Comparison of ENCODE assay signal across 8 mouse cellular contexts in the genomic region with DNA sequence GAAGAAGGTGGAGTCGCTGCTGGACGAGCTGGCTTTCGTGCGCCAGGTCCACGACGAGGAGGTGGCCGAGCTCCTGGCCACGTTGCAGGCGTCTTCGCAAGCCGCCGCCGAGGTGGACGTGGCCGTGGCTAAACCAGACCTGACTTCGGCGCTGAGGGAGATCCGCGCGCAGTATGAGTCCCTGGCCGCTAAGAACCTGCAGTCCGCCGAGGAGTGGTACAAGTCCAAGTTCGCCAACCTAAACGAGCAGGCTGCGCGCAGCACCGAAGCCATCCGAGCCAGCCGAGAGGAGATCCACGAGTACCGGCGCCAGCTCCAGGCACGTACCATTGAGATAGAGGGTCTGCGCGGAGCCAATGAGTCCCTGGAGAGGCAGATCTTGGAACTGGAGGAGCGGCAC. TPM values are rescaled to one million over a fixed set of nuclear protein-coding genes. Genes with fewer than 3 reads are reported as not detected.
DNase-seq lines count a peak whose midpoint lies in the region; ATAC-seq lines count a peak whose summit lies in the region.

No protein-coding gene starts in this region.

- H3K27me3 ChIP-seq in heart, embryonic 16.5 days (ENCODE audit: control insufficient read depth, insufficient read depth, low read length), result peaks cover 74% of the 10 kb centered on the region
- H3K27me3 ChIP-seq in forebrain, embryonic 15.5 days, result peaks cover 21% of the 10 kb centered on the region; the same call in 1 of the 2 replicates
- H3K27me3 ChIP-seq in midbrain, embryonic 11.5 days (ENCODE audit: control insufficient read depth, insufficient read depth, low read length), result peaks cover 39% of the 10 kb centered on the region

- no peak for ATAC-seq in heart, embryonic 16.5 days (replicated peaks; ENCODE audit: extremely low read depth, insufficient read depth, low FRiP score)
- peak; percentile 16 for ATAC-seq in forebrain, embryonic 15.5 days (replicated peaks)
- ATAC-seq in midbrain, embryonic 11.5 days (ENCODE audit: low FRiP score), result peak; percentile 6; the same call in 1 of the 2 replicates
- ATAC-seq in erythroblast, adult 5-6 weeks (replicated peaks; ENCODE audit: low FRiP score, poor library complexity, severe bottlenecking), result no peak

- H3K27ac ChIP-seq in heart, embryonic 16.5 days (ENCODE audit: low read length), result no peak overlapping the region
- peak overlapping the region; percentile 93 for H3K27ac ChIP-seq in forebrain, embryonic 15.5 days (replicated peaks)
- H3K27ac ChIP-seq in midbrain, embryonic 11.5 days (ENCODE audit: low read depth, low read length), result peak overlapping the region; percentile 65

- peak overlapping the region; percentile 75 for H3K4me2 ChIP-seq in heart, embryonic 16.5 days (ENCODE audit: low read depth, low read length)
- H3K4me2 ChIP-seq in forebrain, embryonic 15.5 days (replicated peaks), result peak overlapping the region; percentile 80
- H3K4me2 ChIP-seq in midbrain, embryonic 11.5 days, result peak overlapping the region; percentile 52

- no peak for DNase-seq in heart, adult 11 months
- DNase-seq in R1 (ENCODE audit: low read depth, low spot score), result peak; percentile 48
- peak; percentile 92 for DNase-seq in midbrain, embryonic 11.5 days (ENCODE audit: low spot score, missing footprints)
- DNase-seq in adrenal gland, postnatal 4 days (ENCODE audit: low spot score in 2 of 2), result no peak
- no peak for DNase-seq in adrenal gland, postnatal 36 days

- no peaks in the 10 kb centered on the region for H3K36me3 ChIP-seq in heart, embryonic 16.5 days (ENCODE audit: control insufficient read depth, insufficient read depth)
- 0 out of 2 replicates have a peak, but pooled peaks cover under 1% of the 10 kb centered on the region for H3K36me3 ChIP-seq in forebrain, embryonic 15.5 days
- no peaks in the 10 kb centered on the region for H3K36me3 ChIP-seq in midbrain, embryonic 11.5 days (ENCODE audit: control insufficient read depth, insufficient read depth, low read length)

- no peaks in the 10 kb centered on the region for H3K9me3 ChIP-seq in heart, embryonic 16.5 days (replicated peaks; ENCODE audit: control insufficient read depth, low read length)
- no peaks in the 10 kb centered on the region for H3K9me3 ChIP-seq in forebrain, embryonic 15.5 days
- H3K9me3 ChIP-seq in midbrain, embryonic 11.5 days (ENCODE audit: control insufficient read depth, low read length), result no peaks in the 10 kb centered on the region

- no peak overlapping the region for H3K9ac ChIP-seq in heart, embryonic 16.5 days (ENCODE audit: low read length)
- H3K9ac ChIP-seq in forebrain, embryonic 15.5 days (replicated peaks), result peak overlapping the region; percentile 69
- H3K9ac ChIP-seq in midbrain, embryonic 11.5 days (ENCODE audit: low read length), result peak overlapping the region; percentile 65

- WGBS in heart, embryonic 16.5 days, result under 1% methylated on average over 37 of the region's 37 CpGs
- WGBS in forebrain, embryonic 15.5 days, result under 1% methylated on average over 37 of the region's 37 CpGs
- 1% methylated on average over 37 of the region's 37 CpGs for WGBS in midbrain, embryonic 11.5 days

- H3K4me1 ChIP-seq in heart, embryonic 16.5 days (ENCODE audit: control insufficient read depth, insufficient read depth, low read length), result peaks cover 16% of the 10 kb centered on the region
- peaks cover 36% of the 10 kb centered on the region for H3K4me1 ChIP-seq in forebrain, embryonic 15.5 days
- H3K4me1 ChIP-seq in midbrain, embryonic 11.5 days (ENCODE audit: control insufficient read depth, insufficient read depth, low read length), result peaks cover 13% of the 10 kb centered on the region

- H3K4me3 ChIP-seq in heart, embryonic 16.5 days (ENCODE audit: low read length), result peak overlapping the region; percentile 50
- H3K4me3 ChIP-seq in forebrain, embryonic 15.5 days, result peak overlapping the region; percentile 56
- peak overlapping the region; percentile 49 for H3K4me3 ChIP-seq in midbrain, embryonic 11.5 days (ENCODE audit: low read depth, low read length)

RNA-seq across cellular contexts. Expression of a gene that starts 0.4 kb away (rescaled TPM):
- 136 and 142 TPM in 2 replicates for polyA plus RNA-seq in heart, embryonic 16.5 days (2015; fragmentation: Nextera tagmentation; extraction: Ambion mirVana)
- polyA plus RNA-seq in forebrain, embryonic 15.5 days (2015; fragmentation: Nextera tagmentation; extraction: Ambion mirVana), result 73.2 and 78.2 TPM in 2 replicates
- 73.5 and 79.6 TPM in 2 replicates for polyA plus RNA-seq in midbrain, embryonic 11.5 days (2014; fragmentation: Nextera tagmentation; extraction: Ambion mirVana)
- 100 to 1,000 TPM; 106 to 107 TPM for total RNA-seq in adrenal gland, postnatal 4 days (2021)
- total RNA-seq in erythroblast, adult 5-6 weeks (2015; ENCODE audit: low replicate concordance), result 20.2 and 22.4 TPM in 2 replicates
- total RNA-seq in erythroblast, adult 5-6 weeks (2017; ENCODE audit: low replicate concordance), result 20.9 and 22.4 TPM in 2 replicates
- 10 to 100 TPM; 63.2 to 65.2 TPM for total RNA-seq in adrenal gland, postnatal 36 days (2021)

RNA-seq across cellular contexts. Expression of a gene that starts 0.9 kb away (rescaled TPM):
- polyA plus RNA-seq in heart, embryonic 16.5 days (2015; fragmentation: Nextera tagmentation; extraction: Ambion mirVana), result 0.37 and 0.41 TPM in 2 replicates
- polyA plus RNA-seq in forebrain, embryonic 15.5 days (2015; fragmentation: Nextera tagmentation; extraction: Ambion mirVana), result 333 TPM in 2 replicates
- polyA plus RNA-seq in midbrain, embryonic 11.5 days (2014; fragmentation: Nextera tagmentation; extraction: Ambion mirVana), result 179 and 186 TPM in 2 replicates
- 10 to 100 TPM; 15.5 to 23.5 TPM for total RNA-seq in adrenal gland, postnatal 4 days (2021)
- total RNA-seq in erythroblast, adult 5-6 weeks (2015; ENCODE audit: low replicate concordance), result not detected in 2 replicates
- total RNA-seq in erythroblast, adult 5-6 weeks (2017; ENCODE audit: low replicate concordance), result not detected in 2 replicates
- total RNA-seq in adrenal gland, postnatal 36 days (2021), result 1 to 10 TPM; 4.0 to 5.9 TPM

RNA-seq across cellular contexts. Expression of a gene that starts 35.3 kb away (rescaled TPM):
- 8.0 and 8.2 TPM in 2 replicates for polyA plus RNA-seq in heart, embryonic 16.5 days (2015; fragmentation: Nextera tagmentation; extraction: Ambion mirVana)
- 27.4 and 29.8 TPM in 2 replicates for polyA plus RNA-seq in forebrain, embryonic 15.5 days (2015; fragmentation: Nextera tagmentation; extraction: Ambion mirVana)
- 33.7 and 34.3 TPM in 2 replicates for polyA plus RNA-seq in midbrain, embryonic 11.5 days (2014; fragmentation: Nextera tagmentation; extraction: Ambion mirVana)
- total RNA-seq in adrenal gland, postnatal 4 days (2021), result 10 to 100 TPM; 13.9 to 16.8 TPM
- 6.1 and 9.2 TPM in 2 replicates for total RNA-seq in erythroblast, adult 5-6 weeks (2015; ENCODE audit: low replicate concordance)
- total RNA-seq in erythroblast, adult 5-6 weeks (2017; ENCODE audit: low replicate concordance), result 1.9 and 2.5 TPM in 2 replicates
- total RNA-seq in adrenal gland, postnatal 36 days (2021), result 10 to 100 TPM in 1 of 2 experiments, 1 to 10 TPM in 1; 9.1 to 11.9 TPM

RNA-seq across cellular contexts. Expression of a gene that starts 52.1 kb away (rescaled TPM):
- polyA plus RNA-seq in heart, embryonic 16.5 days (2015; fragmentation: Nextera tagmentation; extraction: Ambion mirVana), result 2.7 and 3.3 TPM in 2 replicates
- 6.9 and 7.8 TPM in 2 replicates for polyA plus RNA-seq in forebrain, embryonic 15.5 days (2015; fragmentation: Nextera tagmentation; extraction: Ambion mirVana)
- 10.9 and 12.1 TPM in 2 replicates for polyA plus RNA-seq in midbrain, embryonic 11.5 days (2014; fragmentation: Nextera tagmentation; extraction: Ambion mirVana)
- 1 to 10 TPM; 5.1 to 5.6 TPM for total RNA-seq in adrenal gland, postnatal 4 days (2021)
- 2.1 and 5.2 TPM in 2 replicates for total RNA-seq in erythroblast, adult 5-6 weeks (2015; ENCODE audit: low replicate concordance)
- 11.7 and 13.9 TPM in 2 replicates for total RNA-seq in erythroblast, adult 5-6 weeks (2017; ENCODE audit: low replicate concordance)
- 1 to 10 TPM; 4.1 to 4.2 TPM for total RNA-seq in adrenal gland, postnatal 36 days (2021)

Comparison
In these comparisons a context has a peak if more than half of its experiments do, and no peak if none do; other contexts are left out.
1. ATAC-seq: peak in forebrain, embryonic 15.5 days (single experiment) and midbrain, embryonic 11.5 days (single experiment); none in heart, embryonic 16.5 days (single experiment) and erythroblast, adult 5-6 weeks (single experiment).
2. DNase-seq: peak in R1 (single experiment) and midbrain, embryonic 11.5 days (single experiment); none in heart, adult 11 months (single experiment), adrenal gland, postnatal 4 days (0 of 2) and adrenal gland, postnatal 36 days (0 of 2).
3. RNA of a gene that starts 0.9 kb away (total RNA-seq): 15.5 to 23.5 TPM in adrenal gland, postnatal 4 days and 4.0 to 5.9 TPM in adrenal gland, postnatal 36 days; not detected in erythroblast, adult 5-6 weeks; every median in the first group is over 4 times any median in the second.
4. Peak in every context shown above with its lines, with median percentiles within 50 percentile points of each other: H3K4me2 ChIP-seq and H3K4me3 ChIP-seq.